Mouse (Mus musculus) adrenal gland, adult 8-10 months (tissue): ENCODE data around the gene Sipa1l1. TPM values are rescaled to one million over a fixed set of nuclear protein-coding genes. Genes with fewer than 3 reads are reported as not detected.

Experiments used
- DNase-seq: peaks from one replicate; pipeline ENCODE4 v3.0.0; 2022
- total RNA-seq, 4 experiments: library from RNA; stranded (reverse); gene quantifications; 2 replicates each; pipeline ENCODE4 v1.2.4; 2022

The Sipa1l1 gene
- total RNA-seq, 4 experiments from 2014 or later, result 26.6 to 37.3 (median 33.6) TPM

DNA sequence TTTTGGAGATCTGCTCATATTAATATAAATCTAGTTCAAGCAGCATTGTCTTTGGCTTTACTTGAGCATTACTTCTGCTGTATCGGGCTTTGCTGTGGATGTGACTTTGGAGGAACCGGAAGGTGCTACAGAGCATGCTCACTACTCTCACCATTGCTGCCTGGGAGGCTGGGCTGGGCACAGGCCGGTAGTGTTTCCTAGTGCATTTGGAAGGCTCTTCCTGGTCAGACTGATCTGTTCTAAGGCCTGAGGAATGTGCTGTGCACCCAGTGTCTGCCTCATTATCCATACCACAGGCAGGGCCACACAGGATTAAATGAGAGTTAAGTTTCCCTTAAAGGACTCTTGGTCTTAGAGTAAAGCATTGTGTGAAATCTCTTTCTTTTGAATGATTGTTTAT is 79.4 kb downstream of the Sipa1l1 start:
- no peak for DNase-seq

DNA sequence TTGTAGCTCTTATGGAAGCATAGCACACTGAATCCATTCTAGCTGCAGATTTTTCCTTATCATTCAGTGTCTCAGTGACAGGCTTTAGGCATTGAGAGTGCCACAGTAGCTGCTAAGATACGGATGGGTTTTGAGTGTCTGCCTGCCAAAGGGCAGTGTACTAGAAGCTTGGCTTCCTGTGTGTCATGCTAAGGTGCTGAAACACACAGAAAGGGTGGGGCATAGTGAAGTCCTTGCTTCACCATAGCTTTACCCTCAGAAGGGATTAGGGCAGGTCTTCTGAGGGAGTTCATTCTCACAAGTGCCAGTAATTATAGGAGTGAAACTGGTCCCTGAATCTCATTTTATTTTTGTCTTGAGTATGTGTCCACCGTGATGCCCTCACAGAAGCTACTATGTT is 82.2 kb downstream of the Sipa1l1 start:
- DNase-seq, result no peak

DNA sequence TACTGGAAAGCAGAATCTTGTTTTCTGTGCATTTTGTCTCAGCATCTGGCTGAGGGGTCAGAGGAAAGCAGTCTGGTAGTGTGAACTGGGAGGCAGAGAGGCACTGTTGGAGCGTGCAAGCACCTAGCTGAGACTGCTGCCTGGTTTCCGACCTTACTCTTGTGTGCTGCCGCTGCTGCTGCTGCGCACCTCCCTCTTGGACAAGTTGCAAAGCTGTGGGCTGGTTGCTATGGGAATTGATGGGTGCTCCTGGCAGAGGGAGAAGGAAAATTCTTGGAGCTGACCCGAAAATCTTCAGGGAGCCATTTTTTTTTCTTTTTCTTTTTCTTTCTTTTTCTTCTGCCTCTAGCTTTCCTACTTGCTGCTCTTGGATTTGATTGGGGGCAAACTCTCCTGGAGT is 85.0 kb downstream of the Sipa1l1 start:
- no peak for DNase-seq

DNA sequence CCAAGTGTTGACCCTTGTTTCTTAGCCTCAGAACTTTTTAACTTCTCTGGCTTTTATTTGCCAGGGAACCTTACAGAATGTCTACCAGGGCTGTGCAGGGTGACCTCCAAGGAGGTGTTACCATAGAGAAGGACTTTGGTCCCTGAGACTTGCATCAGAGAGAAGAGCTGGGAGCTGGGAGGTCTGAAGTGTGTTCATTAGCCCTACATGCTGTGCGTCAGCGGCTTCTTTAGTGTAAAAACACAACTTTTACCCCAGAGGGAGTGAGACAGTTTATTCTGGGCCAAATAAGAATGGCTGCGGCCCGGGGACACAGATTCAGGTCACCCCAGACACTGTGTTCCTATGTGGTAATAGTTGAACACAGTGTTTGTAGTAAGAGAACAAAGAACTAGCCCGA is 86.9 kb downstream of the Sipa1l1 start:
- DNase-seq, result no peak

DNA sequence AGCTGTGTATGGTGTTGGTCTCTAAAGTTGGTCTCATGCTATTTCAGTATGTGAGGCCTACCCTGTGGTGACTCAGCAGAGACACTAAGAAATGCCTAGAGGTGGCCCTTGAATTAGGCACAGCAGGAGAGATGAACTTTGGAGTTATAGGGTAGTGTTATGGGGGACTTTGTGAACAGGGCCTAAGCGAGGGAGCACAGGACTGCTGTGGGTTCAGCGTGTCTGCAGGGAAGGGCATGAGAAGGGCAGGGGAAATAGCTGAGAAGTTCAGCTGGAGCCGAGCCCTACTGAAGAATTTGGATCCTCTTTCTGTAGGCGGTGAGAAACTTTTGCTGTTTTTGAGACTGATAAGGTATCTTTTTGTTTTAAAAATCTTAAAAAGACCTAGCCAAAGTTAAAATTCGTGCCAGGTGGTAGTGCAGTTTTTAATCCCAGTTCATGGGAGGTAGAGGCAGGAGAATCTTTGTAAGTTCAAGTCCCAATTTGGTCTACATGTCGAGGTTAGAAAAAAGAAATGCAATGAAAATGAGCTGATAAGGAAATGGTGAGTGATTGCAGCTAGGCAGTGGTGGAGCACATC is 87.9 kb downstream of the Sipa1l1 start:
- no peak for DNase-seq

DNA sequence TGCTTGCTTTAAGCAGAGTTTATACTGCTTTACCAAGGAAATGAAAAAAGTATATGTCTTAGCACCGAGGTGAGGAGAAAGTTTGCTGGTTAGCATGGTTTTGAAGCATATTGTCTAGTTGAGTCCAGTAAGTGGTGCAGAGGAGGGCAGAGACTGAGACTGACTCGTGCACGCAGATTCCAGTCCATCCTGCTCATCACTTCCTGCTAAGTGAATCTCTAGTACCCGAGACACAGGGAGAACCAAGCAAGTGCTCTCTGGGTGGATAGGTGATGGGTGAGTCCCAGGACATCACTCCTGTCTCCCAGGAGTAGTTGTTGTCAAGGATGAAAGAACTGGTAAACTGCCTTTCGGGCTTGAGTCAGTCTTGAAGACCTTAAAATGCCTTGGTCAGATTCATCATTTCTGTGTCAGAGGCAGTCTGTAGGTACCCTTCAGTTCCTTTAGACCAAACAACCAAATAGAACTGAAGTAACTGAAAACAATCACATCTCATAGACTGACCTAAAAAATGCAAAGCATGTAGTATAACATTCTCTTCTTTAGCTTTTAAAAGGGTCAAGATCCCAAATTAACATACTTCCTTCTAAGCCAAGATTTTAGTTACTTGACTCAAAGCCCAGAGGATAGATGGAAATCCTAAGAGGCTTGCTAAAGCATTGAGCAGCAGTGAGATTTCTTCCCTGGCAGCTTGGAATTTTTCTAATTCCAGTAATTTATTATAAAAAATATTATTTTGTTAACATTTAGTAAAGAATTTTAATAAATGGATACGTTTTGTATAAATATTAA is 89.1 kb downstream of the Sipa1l1 start:
- no peak for DNase-seq

DNA sequence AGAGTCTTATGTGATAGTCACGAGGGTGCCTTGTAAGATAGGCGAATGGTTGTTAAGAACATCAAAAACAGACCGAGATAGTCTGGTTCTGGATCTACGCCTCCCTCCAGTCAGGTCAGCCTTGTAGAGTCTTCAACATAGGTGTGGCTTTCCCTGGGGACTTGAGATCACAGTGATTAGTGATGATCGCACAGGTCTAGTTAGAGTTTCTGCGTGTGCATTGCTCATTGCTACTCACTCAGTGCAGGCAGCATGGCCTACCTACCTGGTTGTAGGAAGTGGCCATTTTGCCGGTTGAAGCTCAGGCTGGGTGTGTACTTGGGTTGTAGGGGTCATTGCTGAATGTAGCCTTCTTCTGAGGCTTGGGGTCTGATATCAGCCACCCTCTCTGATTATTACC is 94.3 kb downstream of the Sipa1l1 start:
- no peak for DNase-seq

DNA sequence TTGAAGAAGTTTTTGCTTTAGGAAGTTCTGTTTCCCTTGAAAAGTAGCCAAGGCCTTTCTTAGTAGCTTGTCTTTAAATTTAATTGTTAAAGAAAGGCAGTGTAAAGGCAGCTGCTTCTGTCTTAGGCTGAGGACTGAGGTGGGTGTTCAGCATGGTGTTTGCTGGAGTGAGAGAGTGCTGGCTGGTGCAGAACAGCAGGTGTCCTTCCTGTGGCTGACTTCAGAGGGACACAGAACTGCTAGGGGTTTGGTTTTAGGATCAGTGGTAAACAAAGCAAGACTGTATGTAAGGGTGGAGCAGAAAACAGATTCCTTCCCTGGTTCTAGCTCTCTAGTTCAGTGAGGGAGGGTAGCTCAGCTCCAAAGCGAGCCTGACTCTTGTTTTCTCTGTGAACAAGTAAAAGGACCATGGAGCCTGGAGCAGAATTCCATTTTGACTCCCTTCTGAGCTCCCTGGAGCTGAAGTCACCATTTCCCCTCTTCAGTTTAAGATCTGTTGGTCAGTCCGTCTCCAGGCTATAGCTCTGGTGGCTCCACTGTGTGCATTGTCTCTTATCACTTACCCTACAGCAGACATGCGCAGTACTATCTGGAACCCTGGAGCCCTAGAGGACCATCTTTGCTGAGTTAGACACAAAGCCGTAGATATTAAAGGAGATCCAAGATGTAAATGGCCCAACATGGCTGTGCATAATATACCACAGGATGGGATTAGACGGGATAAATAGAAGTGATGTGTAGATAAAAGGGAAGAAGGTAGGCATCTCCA is 95.1 kb downstream of the Sipa1l1 start:
- no peak for DNase-seq

DNA sequence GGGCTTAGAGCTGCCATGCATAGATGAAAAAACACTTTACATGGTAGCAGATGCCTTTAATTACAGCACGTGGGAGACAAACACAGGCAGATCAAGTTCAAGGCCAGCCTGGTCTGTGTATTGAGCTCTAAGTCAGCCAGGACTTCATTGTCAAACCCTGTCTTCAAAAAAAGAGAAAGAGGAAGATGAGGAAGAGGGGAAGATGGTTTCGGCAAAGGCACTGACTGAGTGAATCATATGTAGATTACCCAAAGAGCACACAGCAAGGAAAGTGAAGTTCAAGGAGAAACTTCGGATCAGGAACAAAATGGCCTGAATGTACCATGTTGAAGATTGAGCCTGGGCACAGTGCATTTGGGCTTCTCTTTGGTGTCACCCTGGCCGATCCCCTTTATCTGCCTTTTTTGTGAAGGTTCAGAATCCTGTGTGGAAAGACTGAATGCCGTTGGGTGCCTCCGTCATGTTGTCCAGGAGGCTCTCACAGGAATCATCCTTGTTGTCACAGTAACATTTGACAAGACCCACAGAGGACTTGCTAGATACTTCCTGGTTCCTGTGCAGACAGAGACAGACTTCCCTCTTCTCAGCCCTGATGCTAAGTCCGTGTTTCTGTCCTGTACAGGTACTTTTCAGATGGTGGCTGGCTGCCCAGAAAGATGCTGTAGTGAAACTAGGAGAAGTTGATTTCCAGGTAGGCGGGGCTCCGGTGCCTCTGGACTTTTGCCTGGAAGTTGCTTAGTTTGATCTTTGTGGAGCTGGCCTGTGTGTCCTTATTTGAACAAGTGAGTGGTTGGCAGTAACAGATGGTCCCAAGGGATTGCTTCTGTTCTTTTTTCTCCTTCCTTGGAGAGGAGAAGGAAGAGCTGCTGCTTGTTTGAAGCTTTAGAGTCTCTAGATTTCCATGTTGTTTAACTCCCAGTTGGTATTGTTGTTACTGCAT is 96.5 kb downstream of the Sipa1l1 start:
- peak; percentile 14 for DNase-seq

DNA sequence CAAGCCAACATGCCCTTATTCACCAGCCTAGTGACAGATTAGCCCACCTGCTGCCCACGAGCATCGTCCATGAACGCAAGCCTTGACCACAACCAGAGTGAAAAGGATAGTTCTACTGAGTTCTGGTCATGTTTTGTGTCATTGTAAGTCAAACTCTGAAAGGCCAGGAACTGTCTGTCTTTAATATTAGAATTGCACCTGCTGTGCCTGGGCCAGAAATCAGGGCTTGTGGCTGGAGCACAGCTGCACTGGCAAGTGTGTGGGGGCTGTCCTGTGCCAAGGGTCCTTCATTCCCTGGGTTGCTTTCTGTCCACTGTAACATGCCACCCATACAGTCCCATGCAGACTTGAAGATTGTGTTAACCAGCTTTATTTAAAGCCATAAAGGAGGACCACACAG is 102.3 kb downstream of the Sipa1l1 start:
- no peak for DNase-seq

DNA sequence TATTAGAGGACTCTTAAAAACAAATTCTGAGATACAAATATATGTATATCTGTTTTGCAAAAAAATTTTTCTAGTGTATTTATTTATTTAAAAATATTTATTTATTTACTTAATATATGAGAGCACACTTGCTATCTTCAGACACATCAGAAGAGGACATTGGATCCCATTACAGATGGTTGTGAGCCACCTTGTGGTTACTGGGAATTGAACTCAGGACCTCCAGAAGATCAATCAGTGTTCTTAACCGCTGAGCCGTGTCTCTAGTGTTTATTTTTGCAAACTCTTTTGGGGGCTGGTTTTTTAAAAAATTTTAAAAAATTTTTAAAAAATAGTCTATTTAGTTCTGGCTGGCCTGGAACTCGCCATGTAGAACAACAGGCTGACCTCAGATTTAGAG is 104.4 kb downstream of the Sipa1l1 start:
- DNase-seq, result no peak

DNA sequence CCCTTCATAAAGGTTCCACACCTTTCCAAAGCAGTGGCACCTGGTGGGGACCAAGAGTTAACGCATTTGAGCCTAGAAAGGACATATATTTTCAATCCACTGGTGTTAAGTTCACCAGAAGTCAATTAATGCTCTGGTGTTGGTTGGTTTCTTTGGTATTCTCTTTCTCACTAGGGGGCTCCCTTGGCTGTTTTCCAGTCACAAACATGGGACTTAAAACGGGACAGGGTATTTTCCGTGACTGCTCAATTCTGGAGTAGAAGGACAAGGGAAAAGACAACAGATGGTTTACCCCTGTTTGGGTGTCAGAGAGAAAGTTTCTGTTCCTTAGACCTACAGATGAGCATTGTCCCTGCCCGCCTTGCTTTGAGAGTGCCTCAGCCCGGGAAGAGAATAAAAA is 105.5 kb downstream of the Sipa1l1 start:
- no peak for DNase-seq

DNA sequence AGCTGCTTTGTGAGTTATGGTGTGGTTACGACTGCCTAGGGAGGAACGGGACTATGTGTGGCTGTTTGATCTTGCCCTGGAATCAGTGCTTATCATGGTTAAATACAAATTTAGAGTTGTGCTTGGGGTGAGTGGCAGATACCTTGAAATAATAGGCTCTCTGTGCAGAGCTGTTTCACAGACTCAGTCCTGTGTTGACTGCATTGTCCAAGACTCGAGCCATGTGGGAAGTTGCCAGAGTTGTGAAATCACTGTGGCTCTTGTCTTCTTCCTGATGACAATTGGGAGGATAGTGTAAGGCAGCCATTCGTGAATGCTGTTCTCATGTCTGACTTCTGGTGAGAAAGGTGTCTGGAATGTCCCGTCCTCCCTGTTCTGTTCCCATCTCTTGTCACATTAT is 106.6 kb downstream of the Sipa1l1 start:
- no peak for DNase-seq

DNA sequence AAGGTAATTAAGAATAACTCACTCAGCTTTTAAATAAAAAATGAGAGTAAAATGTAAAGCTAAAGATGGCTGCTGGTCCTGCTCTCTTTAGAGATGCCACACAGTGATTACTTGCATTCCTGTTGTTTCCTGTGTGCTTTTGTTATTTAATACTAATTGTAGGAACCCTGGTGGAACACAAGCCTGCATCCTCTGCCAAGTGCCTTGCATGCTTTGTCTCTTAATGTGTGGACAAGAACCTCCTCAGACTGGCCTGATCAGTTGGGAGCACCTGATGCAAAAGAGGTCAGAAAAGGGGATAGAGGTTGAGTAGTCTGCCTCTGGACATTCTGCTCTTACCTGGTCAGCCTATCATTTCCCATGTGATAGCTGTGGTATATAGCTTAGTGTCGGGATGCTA is 107.5 kb downstream of the Sipa1l1 start:
- no peak for DNase-seq

DNA sequence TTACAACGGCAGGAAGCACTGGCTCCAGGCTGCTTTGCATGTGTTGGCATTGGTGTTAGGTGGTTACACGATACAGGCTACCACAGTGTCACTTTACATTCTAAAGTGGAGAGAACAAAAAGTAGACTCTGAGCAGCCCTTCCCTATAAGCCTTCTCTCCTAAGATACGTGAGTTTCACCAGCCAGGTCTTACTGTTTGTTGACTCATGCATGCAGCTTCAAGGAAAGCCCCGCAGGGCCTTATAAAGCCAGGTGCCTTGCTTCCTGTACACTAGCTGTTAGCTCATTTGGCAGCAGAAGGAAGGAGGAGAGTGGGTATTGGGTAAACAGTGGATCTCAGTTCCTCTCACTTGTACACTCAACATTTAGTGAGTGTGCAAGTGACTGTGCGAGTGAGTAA is 115.5 kb downstream of the Sipa1l1 start:
- no peak for DNase-seq

DNA sequence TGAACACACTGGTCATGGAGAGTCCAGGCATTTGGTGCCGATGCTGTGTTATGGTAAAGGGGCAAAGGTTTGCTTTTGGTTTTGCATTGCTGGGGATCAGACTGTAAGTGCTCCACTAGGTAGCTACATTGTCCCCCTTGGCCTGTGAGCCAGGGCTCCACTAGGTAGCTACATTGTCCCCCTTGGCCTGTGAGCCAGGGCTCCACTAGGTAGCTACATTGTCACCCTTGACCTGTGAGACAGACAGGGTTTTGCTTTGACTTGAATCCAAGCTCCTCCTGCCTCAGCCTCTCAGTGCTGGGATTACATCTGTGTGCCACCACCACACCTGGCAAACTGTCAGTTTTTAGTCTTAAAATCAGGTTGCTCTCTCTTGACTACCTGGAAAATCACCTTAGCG is 115.9 kb downstream of the Sipa1l1 start:
- DNase-seq, result no peak

DNA sequence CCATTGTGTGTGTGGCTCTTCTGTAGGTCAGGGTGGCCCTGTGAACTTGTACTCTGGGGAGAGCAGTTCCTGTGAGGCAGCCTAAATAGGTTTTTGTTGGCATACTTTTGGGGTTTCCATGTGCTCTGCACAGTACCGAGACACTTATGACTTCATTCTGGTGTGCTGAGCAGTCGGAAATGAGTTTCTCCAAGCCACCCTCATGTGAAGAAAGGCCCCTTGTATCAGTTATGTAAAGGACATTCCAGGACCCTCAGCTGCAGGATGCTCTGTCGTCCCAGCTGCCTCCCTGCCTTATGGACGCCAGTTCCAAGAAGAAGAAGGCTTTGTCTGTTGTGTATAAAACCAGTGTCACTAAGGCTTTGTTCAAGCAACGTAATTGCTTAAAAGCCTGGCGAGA is 116.9 kb downstream of the Sipa1l1 start:
- DNase-seq, result no peak

DNA sequence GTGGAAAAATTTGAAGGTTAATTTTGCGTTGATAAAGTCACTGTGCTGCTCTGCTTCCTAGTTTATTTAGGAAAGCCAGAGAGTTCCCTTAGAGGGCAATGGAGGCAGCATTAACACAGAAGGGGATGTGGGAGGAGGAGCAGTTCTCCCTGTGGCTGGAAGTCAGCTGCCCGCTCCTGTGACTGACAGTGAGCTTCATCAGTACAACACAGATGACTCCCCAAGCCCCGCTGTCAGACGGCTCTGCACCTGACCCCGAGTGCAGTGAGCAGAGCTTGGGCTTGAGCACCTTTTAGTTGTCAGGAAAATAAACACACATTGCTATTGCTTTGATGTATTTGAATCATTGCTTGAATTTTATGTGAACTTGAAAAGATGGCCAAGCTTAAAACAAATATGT is 117.7 kb downstream of the Sipa1l1 start:
- no peak for DNase-seq

DNA sequence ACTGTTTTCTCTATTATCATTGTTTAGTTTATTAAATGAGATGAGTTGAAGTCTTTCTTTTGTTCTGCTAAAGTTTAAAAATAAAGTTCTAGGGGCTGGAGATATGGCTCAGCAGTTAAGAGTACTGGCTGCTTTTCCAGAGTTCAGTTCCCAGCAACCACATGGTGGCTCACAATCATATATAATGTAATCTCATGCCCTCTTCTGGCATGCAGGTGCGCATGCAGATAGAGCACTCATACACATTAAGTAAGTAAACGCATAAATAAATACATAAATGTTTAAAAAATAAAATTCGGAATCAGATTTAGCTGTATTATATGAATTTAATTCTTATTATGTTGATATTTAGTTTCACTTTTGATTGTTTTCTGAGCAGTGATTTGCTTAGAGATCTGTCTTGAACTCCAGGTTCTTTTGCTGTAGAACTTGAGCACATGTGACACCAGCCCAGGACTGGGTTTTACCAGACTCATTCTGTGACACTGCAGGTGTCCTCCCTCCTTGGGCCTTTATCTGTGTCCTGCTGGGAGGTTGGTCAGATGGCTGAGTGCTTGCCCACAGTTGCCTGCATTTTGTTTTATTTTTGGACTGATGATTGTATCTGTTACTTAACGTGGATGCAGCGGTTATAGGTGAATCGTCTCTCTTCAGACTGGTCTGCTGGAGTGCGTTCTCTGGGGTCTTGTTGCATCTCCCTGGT is 124.6 kb downstream of the Sipa1l1 start:
- DNase-seq, result no peak

DNA sequence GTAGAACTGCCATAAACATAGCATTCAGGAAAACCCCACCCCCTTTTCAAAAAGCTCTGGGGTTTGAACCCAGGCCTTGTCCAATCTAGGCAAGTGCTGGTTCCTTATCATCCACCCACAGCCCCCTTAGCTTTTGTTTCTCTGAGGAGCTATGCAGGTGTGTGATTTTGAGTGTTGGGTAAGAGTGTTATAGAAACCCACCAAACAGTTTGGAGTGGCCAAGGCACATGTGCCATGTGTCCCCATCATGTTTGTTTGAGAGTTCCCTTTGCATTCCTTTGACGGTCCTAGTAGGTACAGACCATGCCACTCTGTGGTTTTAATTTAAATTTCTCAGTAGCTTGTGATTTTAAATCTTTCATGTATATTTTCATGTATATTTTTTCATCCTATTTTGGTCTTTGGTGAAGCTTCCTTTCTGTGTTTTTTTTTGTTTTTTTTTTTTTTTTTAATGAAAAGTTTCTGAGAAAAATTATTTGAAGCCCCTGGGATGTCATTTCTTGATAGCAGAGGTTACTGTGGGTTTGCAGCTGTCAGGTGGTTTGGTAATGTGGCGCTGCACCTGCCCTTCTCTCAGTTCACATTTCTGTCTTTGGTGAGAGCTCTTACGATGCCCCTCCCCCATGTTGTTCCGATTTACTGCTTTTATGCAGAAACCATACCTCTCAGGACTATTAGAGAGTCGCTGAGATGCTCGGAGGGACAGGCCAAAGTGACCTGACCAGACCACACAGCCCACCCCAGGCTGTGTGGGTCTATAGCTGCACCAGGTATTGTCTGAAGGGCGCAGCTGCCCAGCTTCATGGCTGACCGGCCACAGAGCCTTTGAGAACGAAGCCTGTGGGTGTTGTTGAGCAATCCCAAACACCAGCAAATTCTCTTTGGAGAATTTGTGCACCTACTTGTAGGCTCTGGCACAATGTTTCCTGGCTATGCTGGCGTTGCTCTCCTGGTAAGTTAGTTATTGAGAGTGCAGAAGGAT is 126.1 kb downstream of the Sipa1l1 start:
- no peak for DNase-seq

DNA sequence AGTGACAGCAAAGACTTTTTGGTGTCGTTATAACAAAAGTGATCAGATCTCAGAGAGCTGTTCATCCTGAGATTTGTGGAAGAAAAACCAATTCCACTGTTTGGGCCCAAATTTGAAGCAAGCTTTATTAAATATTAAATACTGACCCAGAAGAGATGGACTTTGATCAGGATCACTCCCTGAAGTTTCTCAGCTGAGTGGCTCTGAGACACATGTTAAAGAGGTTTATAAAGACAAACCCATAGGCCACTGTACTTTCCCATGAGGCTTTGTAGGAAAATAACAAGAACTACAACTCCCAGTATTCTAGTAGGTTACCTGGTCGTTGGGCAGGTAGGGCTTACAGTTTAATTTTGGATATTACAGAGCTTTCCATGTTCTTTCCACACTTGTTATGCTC is 127.2 kb downstream of the Sipa1l1 start:
- no peak for DNase-seq
